Mouse (Mus musculus) urinary bladder, adult 2 months (tissue): ENCODE measurements around the gene Col17a1. TPM values are rescaled to one million over a fixed set of nuclear protein-coding genes. Genes with fewer than 3 reads are reported as not detected.

Source experiments
- polyA plus RNA-seq: library from polyadenylated mRNA; depleted of rRNA; stranded (reverse); fragments of >200 nt; gene quantifications from 2 replicates; pipeline ENCODE4 v1.2.3, GENCODE M21; 2012; rRNA removed

Gene Col17a1
- polyA plus RNA-seq, 1 experiment = 4.2 TPM

Other genes starting within 250 kb of the Col17a1 start
- gene Sh3pxd2a, start 227.7 kb downstream of the Col17a1 start, polyA plus RNA-seq = 23.2 and 30.0 TPM in 2 replicates
- gene Stn1, start 154.6 kb downstream of the Col17a1 start, polyA plus RNA-seq = 19.4 and 21.2 TPM in 2 replicates
- 49.5 and 51.5 TPM in 2 replicates for gene Slk, start 112.4 kb downstream of the Col17a1 start, polyA plus RNA-seq
- gene Sfr1, start 39.6 kb upstream of the Col17a1 start, polyA plus RNA-seq = 86.0 and 86.3 TPM in 2 replicates
- 478 and 508 TPM in 2 replicates for gene Gsto1, start 162.9 kb upstream of the Col17a1 start, polyA plus RNA-seq
- gene Gsto2, start 173.4 kb upstream of the Col17a1 start, polyA plus RNA-seq = 4.9 and 7.3 TPM in 2 replicates
- 0.21 and 0.66 TPM in 2 replicates for gene Cfap43, start 227.2 kb upstream of the Col17a1 start, polyA plus RNA-seq
- 6.3 and 7.8 TPM in 2 replicates for gene Itprip, start 227.2 kb upstream of the Col17a1 start, polyA plus RNA-seq
- gene Cfap58, start 245.6 kb upstream of the Col17a1 start, polyA plus RNA-seq = not detected in 2 replicates